Mouse (Mus musculus) liver, adult 2 months (tissue): ENCODE results near the gene Kcnk2. TPM values are rescaled to one million over a fixed set of nuclear protein-coding genes. Genes with fewer than 3 reads are reported as not detected.
A peak's percentile ranks its signal among the peaks of the same experiment; 100 is the strongest.

Source experiments
- DNase-seq: peaks from one replicate; pipeline ENCODE4 v3.0.0-alpha.2; 2011; ENCODE audit warnings: low read depth, low spot score; ENCODE audit errors: extremely low read depth
- H3K27ac ChIP-seq: fragments of 200-500 bp; replicated peaks from 2 replicates; pipeline ENCODE4 v1.5.1; 2012; ENCODE audit warnings: low read depth, mild to moderate bottlenecking, control low read depth, inconsistent platforms, low read length; ENCODE audit not compliant: insufficient read depth
- H3K27me3 ChIP-seq: fragments of 200-500 bp; 2 replicates; pipeline ENCODE4 v1.6.1; 2012; ENCODE audit warnings: mild to moderate bottlenecking, moderate library complexity, low read length, inconsistent platforms; ENCODE audit not compliant: control insufficient read depth, insufficient read depth
- H3K36me3 ChIP-seq: fragments of 200-500 bp; 2 replicates; pipeline ENCODE4 v1.6.1; 2012; ENCODE audit warnings: low read length, inconsistent platforms; ENCODE audit not compliant: control insufficient read depth, insufficient read depth
- H3K4me1 ChIP-seq: fragments of 200-500 bp; 2 replicates; pipeline ENCODE4 v1.6.1; 2011; ENCODE audit warnings: low read length; ENCODE audit not compliant: control insufficient read depth, insufficient read depth
- H3K4me3 ChIP-seq: fragments of 200-500 bp; 2 replicates; pipeline ENCODE4 v1.5.1; 2011; ENCODE audit warnings: low read depth, mild to moderate bottlenecking, control low read depth, low read length, moderate library complexity; ENCODE audit not compliant: insufficient read depth
- H3K79me2 ChIP-seq: fragments of 200-500 bp; 2 replicates; pipeline ENCODE4 v1.6.1; 2012; ENCODE audit warnings: inconsistent platforms, mild to moderate bottlenecking, low read length, moderate library complexity; ENCODE audit not compliant: control insufficient read depth, insufficient read depth
- H3K9ac ChIP-seq: fragments of 200-500 bp; 2 replicates; pipeline ENCODE4 v1.6.1; 2012; ENCODE audit warnings: low read depth, mild to moderate bottlenecking, control low read depth, inconsistent platforms, low read length
- CTCF ChIP-seq: fragments of 200-500 bp; IDR thresholded peaks from 2 replicates; pipeline ENCODE4 v1.5.1; 2011; ENCODE audit warnings: low read depth, low read length, control low read depth
- POLR2A ChIP-seq: fragments of 200-500 bp; IDR thresholded peaks from 2 replicates; pipeline ENCODE4 v1.6.1; 2011; ENCODE audit warnings: low read length, control low read depth; ENCODE audit not compliant: insufficient read depth; ENCODE audit errors: extremely low read depth
- WGBS: fragments of 180-500 bp; shearing (Covaris S2); methylation state at CpG from one replicate; pipeline ENCODE4 v1.1.7; 2018; 5-methylcytosine and 5-hydroxymethylcytosine counted together
- polyA plus RNA-seq: library from polyadenylated mRNA; depleted of rRNA; stranded (reverse); fragments of >200 nt; gene quantifications from 2 replicates; pipeline ENCODE4 v1.2.3, GENCODE M21; 2012
- total RNA-seq: library from RNA; depleted of rRNA; stranded (reverse); fragments of >200 nt; gene quantifications from 2 replicates; pipeline ENCODE4 v1.2.3, GENCODE M21; 2014

Gene Kcnk2
- total and polyA plus RNA-seq, 2 experiments = 0.09 to 0.10 TPM

DNA sequence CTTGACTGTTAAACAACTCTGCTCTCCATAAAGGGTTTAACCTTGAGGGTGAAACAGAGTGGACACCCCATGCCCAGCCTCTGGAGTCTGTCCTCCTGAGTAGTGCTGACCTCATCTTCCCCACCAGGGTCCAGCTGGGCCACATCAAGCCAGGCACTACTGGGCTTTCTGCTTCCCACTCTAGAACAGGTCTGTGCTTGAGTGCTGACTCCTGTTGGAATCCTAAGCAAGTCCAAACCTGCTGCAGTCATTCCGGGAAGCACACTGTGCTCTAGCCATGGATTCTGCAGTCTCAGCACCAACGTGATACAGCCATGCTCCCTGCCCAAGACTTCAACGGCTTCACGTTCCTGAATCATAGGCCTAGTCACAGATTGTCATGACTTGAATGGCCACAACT, 42.4 kb downstream of the Kcnk2 start:
- no peaks in the 10 kb centered on the region for H3K27me3 ChIP-seq
- no peak for DNase-seq
- no peaks in the 10 kb centered on the region for H3K4me1 ChIP-seq
- WGBS = 92% methylated on average over 4 of the region's 4 CpGs
- no peak overlapping the region for H3K4me3 ChIP-seq
- no peak overlapping the region for H3K9ac ChIP-seq
- H3K27ac ChIP-seq = no peak overlapping the region
- no peak for TF ChIP-seq POLR2A
- TF ChIP-seq CTCF = no peak
- no peaks in the 10 kb centered on the region for H3K36me3 ChIP-seq
- H3K79me2 ChIP-seq = no peaks in the 10 kb centered on the region

DNA sequence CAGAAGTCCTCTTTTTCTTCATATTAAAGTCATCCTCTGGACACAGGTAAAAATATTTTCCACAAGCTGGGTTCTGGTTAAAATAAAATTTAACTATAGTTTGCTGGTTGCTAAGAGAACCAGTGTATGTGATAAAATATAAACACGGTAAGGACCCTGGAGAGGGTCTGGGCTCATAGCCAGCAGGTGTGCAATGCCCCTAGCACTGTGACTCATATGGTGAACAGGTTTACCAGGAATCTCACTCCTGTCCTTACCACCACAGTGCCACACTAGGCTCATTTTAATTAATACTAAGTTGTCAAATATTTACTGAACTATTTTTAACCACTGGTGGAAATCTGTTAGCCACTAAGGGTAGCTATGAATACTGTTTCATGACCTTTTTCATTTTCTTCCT, 48.2 kb downstream of the Kcnk2 start:
- Histone ChIP-seq H3K9ac (no peak overlapping the region), H3K79me2 (no peaks in the 10 kb centered on the region), H3K27me3 (no peaks in the 10 kb centered on the region), H3K36me3 (no peaks in the 10 kb centered on the region), H3K4me1 (no peaks in the 10 kb centered on the region), H3K27ac (no peak overlapping the region), H3K4me3 (no peak overlapping the region)
- TF ChIP-seq CTCF (no peak), POLR2A (no peak)
- no peak for DNase-seq
- WGBS = 77% methylated on average over 1 of the region's 1 CpGs

DNA sequence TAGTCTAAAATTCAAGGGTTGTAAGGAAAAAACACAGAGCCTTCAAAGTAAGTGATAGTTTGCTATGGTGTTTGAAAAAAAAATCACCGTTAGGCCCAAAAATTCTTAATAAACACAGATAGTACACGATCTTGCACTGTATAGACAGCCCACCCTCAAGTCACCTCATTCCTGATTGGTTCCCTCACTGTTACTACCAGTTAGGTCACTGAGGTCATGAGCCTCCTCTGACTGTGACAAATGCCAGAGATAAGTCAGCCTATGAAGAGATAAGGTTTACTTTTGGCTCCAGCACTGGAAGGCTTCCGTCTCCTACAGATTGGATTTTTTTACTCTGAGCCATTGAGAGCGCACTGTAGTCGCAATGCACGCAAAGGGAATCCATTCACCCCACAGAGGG, 50.3 kb downstream of the Kcnk2 start:
- DNase-seq = no peak
- Histone ChIP-seq H3K9ac (no peak overlapping the region), H3K4me3 (no peak overlapping the region), H3K36me3 (no peaks in the 10 kb centered on the region), H3K27ac (no peak overlapping the region), H3K4me1 (no peaks in the 10 kb centered on the region), H3K27me3 (no peaks in the 10 kb centered on the region), H3K79me2 (no peaks in the 10 kb centered on the region)
- TF ChIP-seq POLR2A (no peak), CTCF (no peak)
- 60% methylated on average over 6 of the region's 6 CpGs for WGBS

DNA sequence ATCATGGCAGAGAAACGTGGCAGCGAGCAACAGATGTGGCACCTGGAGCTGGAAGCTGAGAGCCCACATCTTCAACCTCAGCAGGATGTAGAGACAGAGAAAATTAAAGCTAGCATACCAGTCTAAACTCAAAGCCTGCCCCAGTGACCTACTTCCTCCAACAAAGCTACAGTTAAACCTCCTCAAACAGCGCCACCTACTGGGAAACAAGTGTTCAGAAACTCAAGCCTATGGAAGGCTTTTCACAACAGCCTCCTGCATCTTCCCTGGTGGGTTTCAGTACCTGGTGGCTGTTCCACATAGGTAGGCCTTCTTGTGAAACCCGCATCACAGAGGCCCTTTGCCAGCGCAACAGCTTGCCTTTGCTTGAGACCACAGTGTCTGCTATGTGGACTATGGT, 52.9 kb downstream of the Kcnk2 start:
- Histone ChIP-seq H3K79me2 (no peaks in the 10 kb centered on the region), H3K4me1 (no peaks in the 10 kb centered on the region), H3K27me3 (peaks cover 2% of the 10 kb centered on the region), H3K36me3 (no peaks in the 10 kb centered on the region), H3K9ac (no peak overlapping the region), H3K4me3 (no peak overlapping the region), H3K27ac (no peak overlapping the region)
- DNase-seq = no peak
- 90% methylated on average over 5 of the region's 5 CpGs for WGBS
- TF ChIP-seq POLR2A (no peak), CTCF (no peak)

DNA sequence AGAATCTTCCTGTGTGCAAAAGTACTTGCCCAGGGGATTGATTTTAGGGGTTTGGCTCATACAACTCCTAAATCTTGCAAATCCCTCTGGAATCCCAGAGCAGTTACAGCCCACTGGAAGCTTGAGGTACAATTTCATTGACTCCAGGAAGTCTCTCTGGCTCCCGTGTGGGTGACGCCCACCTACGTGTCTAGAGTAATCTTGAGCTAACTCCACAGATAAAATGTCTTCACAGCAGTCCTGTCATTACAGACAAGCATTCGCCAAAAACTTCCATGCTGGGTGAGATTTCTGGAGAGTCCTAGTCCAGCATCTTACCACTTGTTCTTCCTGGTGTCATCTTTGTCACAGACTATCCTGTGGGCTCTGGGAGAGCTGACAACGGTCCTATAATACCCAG, 56.9 kb downstream of the Kcnk2 start:
- no peaks in the 10 kb centered on the region for H3K79me2 ChIP-seq
- H3K9ac ChIP-seq = no peak overlapping the region
- H3K27ac ChIP-seq = no peak overlapping the region
- H3K27me3 ChIP-seq = peaks cover 14% of the 10 kb centered on the region
- TF ChIP-seq POLR2A = no peak
- 83% methylated on average over 5 of the region's 5 CpGs for whole genome bisulfite sequencing
- no peaks in the 10 kb centered on the region for H3K36me3 ChIP-seq
- no peaks in the 10 kb centered on the region for H3K4me1 ChIP-seq
- no peak overlapping the region for H3K4me3 ChIP-seq
- no peak for DNase-seq

DNA sequence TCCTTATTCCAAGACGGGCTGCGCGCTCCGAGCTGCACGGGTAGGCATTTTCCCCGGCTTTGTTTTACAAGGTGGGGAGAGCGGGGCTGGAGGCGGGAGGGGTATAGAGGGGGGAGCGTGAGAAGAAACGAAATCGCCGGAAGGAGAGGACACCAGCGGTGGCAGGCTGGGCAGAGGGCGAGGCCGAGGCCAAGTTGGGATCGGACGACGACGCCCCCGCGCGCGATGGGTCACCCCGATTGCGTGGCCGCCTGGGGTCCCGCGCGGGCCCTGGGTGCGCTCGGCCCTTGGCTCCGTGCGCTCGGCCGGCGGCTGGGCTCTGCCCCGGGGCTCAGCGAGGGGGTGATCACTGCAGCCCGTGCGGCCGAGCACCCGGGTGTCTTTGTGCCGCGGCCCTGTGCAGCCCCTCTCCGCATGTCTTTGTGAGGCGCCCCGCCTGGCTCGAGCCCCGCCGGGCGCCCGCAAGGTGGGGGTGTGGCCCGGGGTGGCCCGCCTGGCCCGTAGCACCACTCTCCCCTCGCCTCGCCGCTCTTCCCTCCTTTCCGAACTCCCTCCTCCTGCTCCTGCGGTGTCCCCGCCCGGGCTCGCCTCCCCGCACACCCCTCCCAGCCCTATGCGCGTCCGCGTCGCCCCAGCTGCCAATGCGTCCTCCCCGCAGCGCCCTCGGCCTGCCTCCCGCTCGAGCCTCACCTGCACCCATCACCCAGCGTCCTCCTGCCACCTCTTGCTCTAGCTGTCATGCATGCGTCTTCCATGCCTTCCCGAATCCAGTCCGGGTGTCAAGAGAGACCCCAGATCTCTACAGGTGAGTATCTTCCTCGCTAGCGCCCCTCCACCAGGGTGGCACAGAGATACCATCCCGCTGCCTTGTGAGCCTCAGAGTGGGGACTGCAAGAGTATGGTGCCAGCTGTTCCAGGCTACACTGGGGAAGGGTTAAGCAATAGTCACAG, 58.5 kb downstream of the Kcnk2 start:
- no peaks in the 10 kb centered on the region for H3K4me1 ChIP-seq
- 3% methylated on average over 80 of the region's 82 CpGs for WGBS
- no peak overlapping the region for H3K27ac ChIP-seq
- peak overlapping the region; percentile 45 for H3K4me3 ChIP-seq
- DNase-seq = no peak
- H3K9ac ChIP-seq = peak overlapping the region; percentile 28; the same call in 1 of the 2 replicates
- TF ChIP-seq POLR2A = no peak
- TF ChIP-seq CTCF = no peak
- no peaks in the 10 kb centered on the region for H3K36me3 ChIP-seq
- H3K79me2 ChIP-seq = no peaks in the 10 kb centered on the region
- H3K27me3 ChIP-seq = peaks cover 14% of the 10 kb centered on the region
